Mouse (Mus musculus): ENCODE measurements at regions not wholly inside any gene's neighbourhood (a gene's known extent, or its start where the extent isn't known, plus 50 kb on each side); places are given as distances from the start of the nearest gene placed in this dataset.

DNA sequence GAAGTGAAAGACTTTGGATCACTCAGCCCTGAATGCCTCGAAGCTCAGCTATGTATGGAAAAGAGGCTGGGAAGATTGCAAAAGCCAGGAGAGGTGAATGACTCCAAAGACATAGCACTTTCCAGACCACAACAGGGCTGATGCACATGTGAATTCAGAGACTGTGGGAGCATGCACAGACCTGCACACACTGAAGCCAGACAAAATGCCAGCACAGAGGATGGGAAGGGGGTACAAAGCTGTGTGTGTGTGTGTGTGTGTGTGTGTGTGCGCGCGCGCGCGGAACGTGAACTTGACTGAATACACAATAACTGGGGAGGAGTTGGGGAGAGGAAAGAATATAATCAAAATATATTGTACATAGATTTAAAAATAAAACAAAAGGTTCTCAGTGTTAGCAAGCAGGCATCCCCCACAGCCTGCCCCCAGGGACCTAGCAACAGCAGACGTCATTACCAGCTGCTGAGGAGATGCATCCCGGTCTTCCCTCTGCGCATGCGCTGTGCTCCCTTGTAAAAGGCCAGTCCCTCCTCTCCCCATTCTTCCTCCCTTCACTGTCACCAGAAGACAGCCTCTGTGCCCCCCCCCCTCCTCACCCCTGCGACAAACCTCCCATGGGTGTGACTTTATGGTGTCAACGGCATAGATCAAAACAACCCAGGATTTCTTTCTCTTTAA is 89.5 kb upstream of the Mrps22 start:
- DNase-seq (ENCODE audit: low spot score in 2 of 2) = peak; percentile 14 to 24

GRCm38 (mm10) chr9:98685548-98685947 is 84.1 kb upstream of the Mrps22 start:
- DNase-seq (ENCODE audit: low spot score in 2 of 2) = no peak

DNA sequence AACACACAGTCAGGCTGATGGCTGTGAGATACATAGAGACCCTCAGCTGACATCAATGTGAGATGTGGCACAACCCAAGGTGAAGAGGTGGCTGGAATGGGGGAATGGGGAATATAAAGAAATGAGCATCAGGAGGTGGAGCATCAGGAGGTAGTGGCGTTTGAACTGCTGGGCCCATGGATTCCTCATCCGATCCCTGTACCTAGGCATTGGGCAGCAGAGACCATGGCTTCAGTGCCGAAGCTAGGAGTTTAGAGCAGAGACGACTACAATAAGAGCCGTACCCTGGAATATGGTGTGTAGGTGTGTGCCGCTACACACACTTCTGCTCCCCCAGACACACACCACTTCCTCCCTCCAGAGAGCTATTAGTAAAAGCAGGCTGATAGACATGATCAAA is 82.9 kb upstream of the Mrps22 start:
- no peak for DNase-seq (ENCODE audit: low spot score in 2 of 2)

- no peak for DNase-seq (ENCODE audit: low spot score in 2 of 2)
These were observed 74.2 kb upstream of the Mrps22 start for GRCm38 (mm10) chr9:98675612-98676011.

DNA sequence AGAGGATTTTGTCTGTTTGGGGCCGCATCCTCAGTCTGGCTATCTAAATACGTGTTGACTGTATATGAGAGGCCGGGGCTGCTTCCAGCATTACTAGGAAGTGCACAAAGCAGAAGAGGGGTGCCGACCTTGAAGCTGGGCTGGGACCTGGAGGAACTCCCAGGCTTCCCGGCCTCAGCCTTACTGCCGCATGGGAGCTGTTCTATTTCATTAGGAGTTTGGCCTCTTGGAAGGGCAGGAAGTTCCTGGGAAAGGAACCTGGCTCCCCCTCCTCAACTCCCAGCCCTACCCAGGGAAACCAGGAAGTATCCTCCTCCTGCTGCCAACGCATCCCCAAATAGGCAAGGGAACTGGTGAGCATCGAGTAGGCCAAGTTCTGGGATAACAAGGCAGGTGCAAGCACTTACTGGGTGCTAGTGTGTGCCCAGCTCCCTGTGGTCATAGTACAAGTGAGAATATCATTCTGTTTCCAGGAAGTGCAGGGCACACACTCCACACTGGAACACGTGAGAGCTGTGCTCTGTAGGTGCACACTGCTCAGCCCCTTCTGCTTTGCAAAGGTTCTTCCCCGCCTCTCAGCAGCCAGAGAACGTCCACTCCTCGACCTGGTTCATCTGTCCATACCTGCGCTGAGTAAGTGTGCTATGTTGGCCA is 72.1 kb upstream of the Mrps22 start:
- no peak for DNase-seq (ENCODE audit: low spot score in 2 of 2)

- no peak for DNase-seq (ENCODE audit: low spot score in 2 of 2)
These were observed 70.9 kb upstream of the Mrps22 start for GRCm38 (mm10) chr9:98672361-98672760.

DNA sequence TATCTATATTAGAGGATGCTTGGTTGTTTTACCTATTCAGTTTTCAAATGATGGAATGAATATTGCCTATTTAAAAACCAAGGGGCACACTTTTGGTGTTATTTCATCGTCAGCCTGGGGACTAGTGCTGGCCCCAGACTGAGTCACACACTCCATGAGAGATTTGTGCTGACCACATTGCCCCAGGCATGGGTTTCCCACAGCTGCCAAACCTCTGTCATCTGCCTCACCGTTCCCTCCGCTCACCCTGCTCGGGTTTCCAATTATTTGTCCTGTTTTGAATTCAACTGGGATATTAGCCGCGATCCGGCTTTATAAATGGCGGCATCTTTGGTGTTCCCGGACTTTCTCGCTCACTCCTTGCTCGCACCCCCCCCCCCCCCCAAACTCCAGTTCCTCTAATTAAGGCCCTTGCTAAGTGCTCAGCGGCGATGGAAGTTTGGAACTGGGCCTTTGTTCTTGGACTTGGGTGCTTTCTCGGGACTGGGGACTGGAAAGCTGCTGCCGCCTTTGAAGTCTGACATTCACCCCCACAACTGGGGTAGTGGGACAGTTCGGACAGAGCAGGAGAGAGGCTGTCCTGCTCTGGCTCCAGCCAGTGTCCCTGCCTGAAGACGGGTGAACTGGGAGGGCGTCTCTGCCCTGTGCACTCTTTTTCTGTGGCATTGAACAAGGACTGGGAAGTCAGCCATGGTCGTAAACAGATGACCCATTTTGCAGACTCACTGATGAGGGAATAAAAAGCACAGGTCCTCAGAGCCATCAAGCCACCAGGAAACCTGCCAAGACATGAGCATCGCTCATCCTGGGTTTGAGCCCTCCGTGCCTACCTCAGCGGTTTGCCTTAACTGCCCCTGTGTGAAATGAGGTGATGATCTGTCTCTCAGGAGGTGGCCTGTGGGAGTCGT is 67.2 kb upstream of the Mrps22 start:
- DNase-seq (ENCODE audit: low spot score in 2 of 2) = no peak

GRCm38 (mm10) chr9:98667072-98667471 is 65.6 kb upstream of the Mrps22 start:
- DNase-seq (ENCODE audit: low spot score in 2 of 2) = no peak

- no peak for DNase-seq (ENCODE audit: low spot score in 2 of 2)
These were observed 61.6 kb upstream of the Mrps22 start for GRCm38 (mm10) chr9:98663011-98663410.

GRCm38 (mm10) chr9:98651681-98652080 is 50.2 kb upstream of the Mrps22 start:
- no peak for DNase-seq (ENCODE audit: low spot score in 2 of 2)
